Mouse (Mus musculus) kidney, adult 2 months (tissue): ENCODE results near the gene Tet3.

ENCODE experiments used
- CTCF ChIP-seq: fragments of 200-500 bp; conservative IDR thresholded peaks from 2 replicates; pipeline ENCODE4 v1.5.1; 2011; ENCODE audit warnings: low read depth, mild to moderate bottlenecking, control low read depth, low read length, moderate library complexity, mixed read lengths; ENCODE audit not compliant: insufficient read depth, insufficient read length
- POLR2A ChIP-seq: fragments of 200-500 bp; IDR thresholded peaks from one replicate; pipeline ENCODE4 v1.6.1; 2011; ENCODE audit warnings: low read depth, low read length, control low read depth

- TF ChIP-seq CTCF: no peak
- no peak for TF ChIP-seq POLR2A
Observed at GRCm38 (mm10) chr6:83421866-83422649, 36.8 kb downstream of the Tet3 start.
